Mouse (Mus musculus) CD4-positive naive resting alpha-beta T cell, adult 57 days (primary cell): ENCODE data around the gene Tgfbr1. TPM values are rescaled to one million over a fixed set of nuclear protein-coding genes. Genes with fewer than 3 reads are reported as not detected.

Experiments used
- total RNA-seq: library from RNA; stranded (reverse); gene quantifications from one replicate; pipeline ENCODE4 v1.2.4, GENCODE M21; 2023

Gene Tgfbr1
- total RNA-seq = 27.3 TPM

DNA sequence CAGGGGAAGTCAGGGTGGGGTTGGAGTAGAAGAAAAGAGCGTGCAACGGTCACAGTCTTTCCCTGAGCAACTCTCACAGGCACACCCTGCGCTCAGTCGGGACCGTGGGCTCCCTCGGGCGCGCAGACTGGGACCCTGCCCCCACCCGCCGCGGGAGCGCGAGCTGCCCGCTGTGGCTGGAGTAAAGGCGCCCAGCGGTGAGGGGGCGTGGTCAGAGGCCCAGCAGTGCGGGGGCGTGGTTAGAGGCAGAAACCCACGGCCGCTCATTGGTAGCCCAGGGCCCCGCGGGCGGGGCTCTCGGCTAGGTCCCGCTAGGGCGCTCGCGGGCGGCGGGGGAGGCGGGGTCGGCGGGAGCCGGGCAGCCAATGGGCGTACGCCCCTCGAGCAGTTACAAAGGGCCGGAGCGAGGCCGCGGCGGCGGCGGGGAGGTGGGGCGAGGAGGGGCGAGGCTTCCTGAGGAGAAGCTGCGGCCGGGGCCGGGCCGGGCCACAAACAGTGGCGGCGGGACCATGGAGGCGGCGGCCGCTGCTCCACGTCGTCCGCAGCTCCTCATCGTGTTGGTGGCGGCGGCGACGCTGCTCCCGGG is at the start of gene Tgfbr1:
Gene Tgfbr1 (plus strand): TSS at position 420 of the 586 bp plus-strand sequence.

Other genes with a start within 250 kb of the Tgfbr1 start
- gene Col15a1, start 145.1 kb upstream of the Tgfbr1 start, total RNA-seq = not detected
- 20.6 TPM for gene Alg2, start 121.1 kb downstream of the Tgfbr1 start, total RNA-seq
- 77.4 TPM for gene Sec61b, start 121.4 kb downstream of the Tgfbr1 start, total RNA-seq